Mouse (Mus musculus): ENCODE measurements at regions not wholly inside any gene's neighbourhood (a gene's known extent, or its start where the extent isn't known, plus 50 kb on each side); places are given as distances from the start of the nearest gene placed in this dataset.
"Not testable (repeated sequence)": the region's sequence is repeated elsewhere in the genome, so short reads cannot be mapped to it uniquely, and the experiment has no call there.

DNA sequence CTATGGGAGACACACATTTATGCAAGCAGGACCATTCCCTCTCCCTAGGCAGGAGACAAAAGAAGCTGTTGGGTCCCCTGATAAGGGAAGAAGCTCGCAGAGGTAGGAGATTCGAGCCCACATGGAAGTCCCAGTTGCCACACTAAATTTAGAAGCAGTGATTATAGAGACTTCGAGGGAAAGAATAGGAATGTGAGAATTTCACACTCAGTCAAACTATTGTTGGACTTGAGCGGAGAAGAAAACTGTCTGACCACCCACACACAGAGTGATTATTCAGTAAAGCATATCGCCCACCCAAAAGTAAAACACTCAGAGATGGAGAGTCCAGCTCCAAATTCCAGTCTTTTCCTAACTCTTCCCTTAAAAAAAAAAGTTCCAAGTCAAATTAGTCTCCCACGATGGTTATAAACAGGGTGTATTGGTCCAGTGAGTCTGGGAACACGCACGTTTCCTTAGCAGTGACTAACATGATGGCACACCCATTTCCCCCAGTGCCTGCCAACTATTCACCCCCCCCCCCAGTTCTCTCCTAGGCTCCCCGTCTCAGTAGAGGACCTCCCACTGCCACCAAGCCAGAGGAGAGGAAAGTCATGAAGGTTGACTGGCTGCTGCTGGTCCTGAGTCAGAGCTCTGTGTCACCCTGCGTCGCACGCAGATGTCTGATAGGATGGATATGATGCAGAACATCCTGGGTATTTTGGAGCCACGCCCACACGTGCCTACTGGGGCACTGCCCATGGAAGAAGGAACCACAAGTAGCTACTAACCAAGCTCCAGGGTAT, 120.1 kb downstream of the Tcp10c start:
- no peak for ATAC-seq
- WGBS (ENCODE audit: insufficient replicate concordance): 50% methylated on average over 14 of the region's 14 CpGs

GRCm38 (mm10) chr17:13478866-13479571, 124.6 kb downstream of the Tcp10c start:
- H3K4me2 ChIP-seq: no peak overlapping the region
- H3K9ac ChIP-seq: no peak overlapping the region
- ATAC-seq: no peak
- H3K4me1 ChIP-seq: peaks cover 16% of the 10 kb centered on the region
- no peaks in the 10 kb centered on the region for H3K9me3 ChIP-seq (replicated peaks)
- 37% methylated on average over 5 of the region's 5 CpGs for WGBS (ENCODE audit: insufficient replicate concordance)
- H3K27me3 ChIP-seq (replicated peaks): no peaks in the 10 kb centered on the region
- H3K4me3 ChIP-seq: no peak overlapping the region
- no peaks in the 10 kb centered on the region for H3K36me3 ChIP-seq
- H3K27ac ChIP-seq: no peak overlapping the region

More for the DNA sequence above, 120.1 kb downstream of the Tcp10c start:
- Histone ChIP-seq H3K4me1 (peaks cover 4% of the 10 kb centered on the region; the same call in 1 of the 2 replicates), H3K4me2 (no peak overlapping the region), H3K27me3 (replicated peaks) (no peaks in the 10 kb centered on the region), H3K9ac (no peak overlapping the region), H3K4me3 (no peak overlapping the region), H3K27ac (no peak overlapping the region), H3K9me3 (replicated peaks) (no peaks in the 10 kb centered on the region), H3K36me3 (no peaks in the 10 kb centered on the region)

DNA sequence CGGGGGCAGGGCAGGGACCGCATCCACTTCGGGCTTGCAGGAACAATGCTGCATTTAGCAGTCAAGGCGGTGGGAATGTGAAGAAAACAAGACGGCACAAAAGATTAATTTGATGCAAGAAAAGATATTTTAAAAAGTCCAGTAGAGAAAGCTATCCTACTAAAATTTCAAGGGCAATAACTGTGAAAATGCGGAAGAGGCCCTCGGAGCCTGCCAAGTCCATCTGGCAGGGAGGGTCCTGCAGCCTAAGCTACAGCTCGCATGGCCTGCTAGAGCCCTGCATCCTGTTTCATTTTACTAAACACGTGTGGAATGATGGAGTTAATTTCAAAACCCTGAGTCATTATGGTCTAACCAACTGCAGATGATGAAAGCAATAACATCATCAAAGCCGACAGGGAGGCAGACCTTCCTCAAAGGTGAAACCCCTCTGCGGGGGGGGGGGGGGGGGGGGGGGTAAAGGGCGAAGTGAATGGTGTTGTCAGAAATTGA, 125.2 kb downstream of the Tcp10c start:
- Histone ChIP-seq H3K4me2 (no peak overlapping the region), H3K27ac (no peak overlapping the region), H3K9ac (no peak overlapping the region), H3K27me3 (replicated peaks) (no peaks in the 10 kb centered on the region), H3K36me3 (no peaks in the 10 kb centered on the region), H3K4me3 (no peak overlapping the region), H3K9me3 (replicated peaks) (no peaks in the 10 kb centered on the region), H3K4me1 (peaks cover 16% of the 10 kb centered on the region)
- no peak for ATAC-seq
- 36% methylated on average over 10 of the region's 12 CpGs for WGBS (ENCODE audit: insufficient replicate concordance)

DNA sequence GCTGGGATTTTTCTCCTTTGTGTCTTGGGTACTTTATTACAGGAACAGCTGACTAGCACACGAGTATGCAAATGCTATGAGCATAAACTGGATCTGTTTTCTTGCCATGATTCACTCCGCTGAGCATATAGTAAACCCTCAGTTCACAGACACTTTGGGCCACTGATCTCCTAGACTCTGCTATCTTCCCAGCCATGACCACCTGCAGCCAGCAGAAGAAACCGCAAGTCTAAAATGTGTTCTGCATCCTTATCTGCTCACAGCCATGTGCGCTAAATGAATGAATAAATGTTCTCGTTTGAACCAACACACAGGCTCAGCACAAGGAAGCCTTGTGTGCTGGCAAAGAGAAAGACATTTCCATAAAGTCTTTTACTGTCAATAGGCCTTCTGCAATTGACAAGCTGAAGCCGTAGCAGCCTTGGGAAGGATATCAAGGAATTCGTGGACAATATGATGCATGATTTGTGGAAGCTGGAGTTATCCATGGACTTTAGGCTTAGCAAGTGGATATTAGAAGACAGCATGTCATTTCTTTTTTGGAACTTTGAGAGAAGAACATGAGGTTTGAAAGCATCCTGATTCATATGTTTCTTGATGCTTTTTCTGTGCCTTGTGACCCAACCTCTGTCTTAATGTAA, 127.2 kb downstream of the Tcp10c start:
- no peak overlapping the region for H3K27ac ChIP-seq
- no peaks in the 10 kb centered on the region for H3K9me3 ChIP-seq (replicated peaks)
- no peak overlapping the region for H3K4me2 ChIP-seq
- no peak overlapping the region for H3K4me3 ChIP-seq
- H3K4me1 ChIP-seq: peaks cover 16% of the 10 kb centered on the region
- H3K9ac ChIP-seq: no peak overlapping the region
- H3K27me3 ChIP-seq (replicated peaks): no peaks in the 10 kb centered on the region
- H3K36me3 ChIP-seq: no peaks in the 10 kb centered on the region
- 54% methylated on average over 7 of the region's 7 CpGs for WGBS (ENCODE audit: insufficient replicate concordance)
- ATAC-seq: peak; percentile 74

- H3K4me1 ChIP-seq: peaks cover 16% of the 10 kb centered on the region
- H3K4me2 ChIP-seq: no peak overlapping the region
- no peak for ATAC-seq
- no peak overlapping the region for H3K27ac ChIP-seq
- 55% methylated on average over 3 of the region's 3 CpGs for WGBS (ENCODE audit: insufficient replicate concordance)
- no peaks in the 10 kb centered on the region for H3K36me3 ChIP-seq
- H3K9ac ChIP-seq: no peak overlapping the region
- H3K4me3 ChIP-seq: no peak overlapping the region
- H3K9me3 ChIP-seq (replicated peaks): no peaks in the 10 kb centered on the region
- H3K27me3 ChIP-seq (replicated peaks): no peaks in the 10 kb centered on the region
Observed at GRCm38 (mm10) chr17:13482136-13482535, 127.8 kb downstream of the Tcp10c start.

- Histone ChIP-seq H3K9ac (no peak overlapping the region), H3K4me2 (no peak overlapping the region), H3K27me3 (replicated peaks) (no peaks in the 10 kb centered on the region), H3K27ac (no peak overlapping the region), H3K4me1 (no peaks in the 10 kb centered on the region), H3K9me3 (replicated peaks) (no peaks in the 10 kb centered on the region), H3K4me3 (no peak overlapping the region), H3K36me3 (no peaks in the 10 kb centered on the region)
- ATAC-seq: no peak
- WGBS (ENCODE audit: insufficient replicate concordance): 59% methylated on average over 10 of the region's 10 CpGs
Observed at GRCm38 (mm10) chr17:13487291-13488215, 133.2 kb downstream of the Tcp10c start.

DNA sequence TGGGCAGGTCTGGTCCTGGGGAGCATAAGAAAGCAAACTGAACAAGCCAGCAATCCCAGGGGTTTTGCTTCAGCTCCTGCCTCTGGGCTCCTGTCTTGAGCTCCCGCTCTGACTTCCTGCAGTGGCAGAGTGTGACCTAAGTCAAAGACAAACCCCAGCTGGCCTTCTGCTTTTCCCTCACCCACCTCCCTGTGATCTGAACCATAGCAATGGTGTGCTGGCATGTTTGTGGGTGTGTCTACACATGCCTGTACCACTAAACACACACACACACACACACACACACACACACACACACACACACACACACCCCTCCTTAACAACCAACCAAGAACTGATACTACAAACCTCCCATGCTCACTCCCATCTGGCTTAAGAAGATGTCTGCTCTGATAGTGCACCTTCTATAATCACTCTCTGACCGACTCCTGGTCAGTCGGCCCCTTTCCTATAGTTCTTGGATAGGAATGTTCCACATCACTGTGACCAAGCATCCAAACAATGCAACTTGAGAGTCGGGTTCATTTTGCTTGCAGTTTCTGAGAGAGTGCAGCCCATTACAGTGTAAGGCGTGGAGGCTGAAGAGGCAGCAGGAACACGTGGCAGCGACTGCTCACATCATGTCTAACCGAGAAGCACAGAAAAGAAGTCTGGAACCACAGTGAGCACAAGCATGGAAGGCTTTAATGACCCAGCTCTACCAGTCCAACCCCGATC, 134.4 kb downstream of the Tcp10c start:
- no peak overlapping the region for H3K9ac ChIP-seq
- no peaks in the 10 kb centered on the region for H3K36me3 ChIP-seq
- no peak overlapping the region for H3K4me2 ChIP-seq
- H3K9me3 ChIP-seq (replicated peaks): no peaks in the 10 kb centered on the region
- 65% methylated on average over 9 of the region's 9 CpGs for WGBS (ENCODE audit: insufficient replicate concordance)
- H3K27ac ChIP-seq: no peak overlapping the region
- no peaks in the 10 kb centered on the region for H3K4me1 ChIP-seq
- no peaks in the 10 kb centered on the region for H3K27me3 ChIP-seq (replicated peaks)
- H3K4me3 ChIP-seq: no peak overlapping the region
- no peak for ATAC-seq

DNA sequence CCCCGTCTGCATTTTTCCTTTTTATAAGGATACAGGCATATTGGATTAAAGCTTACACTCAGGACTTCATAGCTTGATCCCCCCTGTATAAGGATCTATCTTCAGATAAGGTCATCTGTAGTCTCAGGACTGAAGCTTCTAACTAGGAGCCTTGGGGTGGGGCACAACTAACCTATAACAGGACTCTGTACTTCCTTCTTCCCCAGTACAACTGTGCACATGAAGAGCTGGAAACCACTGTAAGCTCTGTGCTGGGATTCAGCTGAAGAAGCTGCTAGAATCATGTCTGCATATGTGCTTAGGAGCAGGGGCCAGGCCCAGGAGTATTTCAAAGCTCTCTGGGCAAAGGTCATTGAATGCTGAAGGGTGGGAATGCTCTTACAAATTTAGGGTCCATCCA, 137.9 kb downstream of the Tcp10c start:
- H3K36me3 ChIP-seq; ATAC-seq; H3K9me3 ChIP-seq (replicated peaks); H3K4me2 ChIP-seq; H3K9ac ChIP-seq; H3K4me1 ChIP-seq; H3K4me3 ChIP-seq; H3K27ac ChIP-seq; H3K27me3 ChIP-seq (replicated peaks): not testable (repeated sequence)
- WGBS (ENCODE audit: insufficient replicate concordance): 67% methylated on average over 1 of the region's 1 CpGs

DNA sequence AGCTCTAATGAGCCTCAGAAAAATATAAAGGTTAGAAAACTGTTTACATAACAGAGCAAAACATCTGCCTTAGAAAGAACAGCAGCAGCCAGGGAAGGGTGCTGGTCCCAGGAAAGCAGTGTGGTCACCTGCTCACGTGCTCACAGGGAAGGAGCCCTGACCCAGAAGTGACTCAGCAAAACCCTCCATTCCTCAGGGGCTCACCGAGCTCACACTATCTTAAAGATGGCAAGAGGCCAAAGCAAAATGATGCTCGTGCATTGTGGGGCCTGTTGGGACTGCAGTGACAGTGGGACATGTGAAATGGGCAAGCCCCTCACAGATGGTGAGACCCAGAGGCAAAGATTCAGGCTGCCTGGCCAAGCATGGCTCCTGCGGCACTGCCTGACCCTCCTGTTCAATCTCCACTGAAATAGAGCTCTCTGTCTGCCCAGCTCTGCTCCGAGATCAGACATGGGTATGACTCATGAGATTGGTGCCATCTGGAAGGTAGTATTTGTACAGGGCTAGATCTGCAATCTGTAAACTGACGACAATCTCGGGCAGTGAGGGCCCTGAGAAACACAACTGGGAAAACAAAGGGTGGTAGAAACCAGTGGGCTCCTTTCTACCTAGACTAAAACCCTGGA, 138.4 kb downstream of the Tcp10c start:
- not testable (repeated sequence) for H3K9ac ChIP-seq; ATAC-seq; H3K4me1 ChIP-seq; H3K4me2 ChIP-seq; H3K9me3 ChIP-seq (replicated peaks); H3K27ac ChIP-seq; H3K4me3 ChIP-seq; H3K36me3 ChIP-seq; H3K27me3 ChIP-seq (replicated peaks)
- 28% methylated on average over 4 of the region's 7 CpGs for WGBS (ENCODE audit: insufficient replicate concordance)

GRCm38 (mm10) chr17:13493866-13494265, 139.5 kb downstream of the Tcp10c start:
- WGBS (ENCODE audit: insufficient replicate concordance): 64% methylated on average over 3 of the region's 3 CpGs
- not testable (repeated sequence) for ATAC-seq; H3K27ac ChIP-seq; H3K4me2 ChIP-seq; H3K36me3 ChIP-seq; H3K9ac ChIP-seq; H3K27me3 ChIP-seq (replicated peaks); H3K4me1 ChIP-seq; H3K9me3 ChIP-seq (replicated peaks); H3K4me3 ChIP-seq

- H3K36me3 ChIP-seq; H3K27ac ChIP-seq; H3K4me1 ChIP-seq; H3K27me3 ChIP-seq (replicated peaks); H3K9me3 ChIP-seq (replicated peaks); H3K4me3 ChIP-seq; H3K4me2 ChIP-seq; ATAC-seq; H3K9ac ChIP-seq: not testable (repeated sequence)
- whole genome bisulfite sequencing (ENCODE audit: insufficient replicate concordance): no CpG with 5 or more reads among the region's 1 CpGs
Observed at GRCm38 (mm10) chr17:13494475-13494874, 140.1 kb downstream of the Tcp10c start.

Measured in liver, embryonic 12.5 days (tissue).